Mouse (Mus musculus) embryonic facial prominence, embryonic 11.5 days (tissue): ENCODE measurements around the gene Rnf114. TPM values are rescaled to one million over a fixed set of nuclear protein-coding genes. Genes with fewer than 3 reads are reported as not detected.
A peak's percentile ranks its signal among the peaks of the same experiment; 100 is the strongest.

ENCODE experiments used
- ATAC-seq: fragments of 200-750 bp; cut with Nextera tagmentation; replicated peaks from 2 replicates; pipeline ENCODE4 v1.8.0; 2017; ENCODE audit warnings: low read depth; ENCODE audit not compliant: insufficient number of reproducible peaks, low FRiP score, low TSS enrichment
- DNase-seq: peaks from one replicate; pipeline ENCODE4 v3.0.0-alpha.2; 2015; ENCODE audit warnings: low spot score
- H3K27ac ChIP-seq: fragments of 300-500 bp; sonication (generic); replicated peaks from 2 replicates; pipeline ENCODE4 v1.5.1; 2014; ENCODE audit warnings: mild to moderate bottlenecking, low read depth, low read length, control low read depth
- H3K27me3 ChIP-seq: fragments of 300-500 bp; sonication (generic); 2 replicates; pipeline ENCODE4 v1.6.1; 2014; ENCODE audit warnings: mild to moderate bottlenecking, low read length, moderate library complexity, mixed read lengths; ENCODE audit not compliant: control insufficient read depth, insufficient read depth
- H3K36me3 ChIP-seq: fragments of 300-500 bp; sonication (generic); replicated peaks from 2 replicates; pipeline ENCODE4 v1.6.1; 2014; ENCODE audit warnings: low read depth, mild to moderate bottlenecking, low read length, moderate library complexity, mixed read lengths; ENCODE audit not compliant: control insufficient read depth, insufficient read depth
- H3K4me1 ChIP-seq: fragments of 300-500 bp; sonication (generic); 2 replicates; pipeline ENCODE4 v1.6.1; 2014; ENCODE audit warnings: low read length, mixed read lengths; ENCODE audit not compliant: control insufficient read depth, insufficient read depth
- H3K4me2 ChIP-seq: fragments of 300-500 bp; sonication (generic); 2 replicates; pipeline ENCODE4 v1.6.1; 2014; ENCODE audit warnings: low read depth, mild to moderate bottlenecking, control low read depth, low read length, moderate library complexity
- H3K4me3 ChIP-seq: fragments of 300-500 bp; sonication (generic); 2 replicates; pipeline ENCODE4 v1.5.1; 2014; ENCODE audit warnings: low read depth, low read length, control low read depth
- H3K9ac ChIP-seq: fragments of 300-500 bp; sonication (generic); replicated peaks from 2 replicates; pipeline ENCODE4 v1.6.1; 2014; ENCODE audit warnings: mild to moderate bottlenecking, control low read depth, low read length
- H3K9me3 ChIP-seq: fragments of 300-500 bp; sonication (generic); replicated peaks from 2 replicates; pipeline ENCODE4 v1.6.1; 2016; ENCODE audit warnings: mild to moderate bottlenecking, low read length, inconsistent platforms, mixed read lengths; ENCODE audit not compliant: control insufficient read depth
- WGBS: fragments of 180-500 bp; shearing (Covaris S2); extraction: QIAGEN DNeasy Blood & Tissue Kit; methylation state at CpG from one replicate; pipeline ENCODE4 v1.1.7; 2014; 5-methylcytosine and 5-hydroxymethylcytosine counted together
- polyA plus RNA-seq: library from polyadenylated mRNA; unstranded; fragments of >200 nt; fragmentation: Nextera tagmentation; extraction: Ambion mirVana; gene quantifications from 2 replicates; pipeline ENCODE4 v1.2.1, GENCODE M21; 2014

Gene Rnf114
- polyA plus RNA-seq, 1 experiment from 2014 or later, result 113 TPM

DNA sequence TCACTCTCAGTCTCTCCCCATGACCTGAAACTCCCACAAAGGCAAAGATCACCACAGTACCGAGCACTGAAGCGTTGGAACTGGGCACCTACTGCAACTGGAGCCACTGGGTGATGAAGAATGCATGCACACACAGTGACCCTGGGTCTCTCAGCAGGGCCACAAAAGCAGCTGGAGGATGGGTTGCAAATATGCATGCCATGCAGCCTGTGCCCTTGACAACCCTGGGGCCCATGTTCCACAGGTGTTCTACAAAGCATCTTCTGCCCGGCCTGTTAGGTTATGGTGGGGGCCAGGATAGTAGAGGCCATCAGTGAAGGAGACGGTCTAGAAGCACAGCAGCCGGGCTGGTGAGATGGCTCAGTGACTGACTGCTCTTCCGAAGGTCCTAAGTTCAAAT lies 4.9 kb upstream of the Rnf114 start:
- Histone ChIP-seq H3K36me3 (peaks cover 3% of the 10 kb centered on the region), H3K27ac (no peak overlapping the region), H3K9me3 (no peaks in the 10 kb centered on the region), H3K4me3 (no peak overlapping the region), H3K4me1 (peaks cover 3% of the 10 kb centered on the region; the same call in 1 of the 2 replicates), H3K9ac (no peak overlapping the region), H3K27me3 (no peaks in the 10 kb centered on the region), H3K4me2 (no peak overlapping the region)
- 88% methylated on average over 6 of the region's 6 CpGs for WGBS
- ATAC-seq, result no peak
- no peak for DNase-seq

DNA sequence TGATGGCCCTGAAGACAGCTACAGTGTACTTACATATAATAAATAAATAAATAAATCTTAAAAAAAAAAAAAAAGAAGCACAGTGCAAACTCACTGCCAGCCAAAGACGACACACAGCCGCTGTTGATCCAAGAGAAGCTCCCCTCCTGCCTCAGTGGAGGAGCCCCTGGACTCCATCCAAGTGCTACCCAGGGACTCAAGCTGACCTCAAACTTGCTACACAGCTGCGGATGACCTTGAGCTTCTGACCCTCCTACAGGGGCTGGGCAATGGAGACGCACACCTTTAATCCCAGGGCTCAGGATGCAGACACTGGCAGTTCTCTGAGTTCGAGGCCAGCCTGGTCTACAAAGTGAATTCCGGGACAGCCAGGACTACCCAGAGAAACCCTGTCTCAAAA lies 4.5 kb upstream of the Rnf114 start:
- H3K27ac ChIP-seq, result no peak overlapping the region
- no peaks in the 10 kb centered on the region for H3K27me3 ChIP-seq
- H3K9me3 ChIP-seq, result no peaks in the 10 kb centered on the region
- peaks cover 3% of the 10 kb centered on the region; the same call in 1 of the 2 replicates for H3K4me1 ChIP-seq
- ATAC-seq, result no peak
- 90% methylated on average over 6 of the region's 6 CpGs for WGBS
- H3K9ac ChIP-seq, result no peak overlapping the region
- H3K4me3 ChIP-seq, result no peak overlapping the region
- H3K36me3 ChIP-seq, result peaks cover 3% of the 10 kb centered on the region
- H3K4me2 ChIP-seq, result no peak overlapping the region
- no peak for DNase-seq

DNA sequence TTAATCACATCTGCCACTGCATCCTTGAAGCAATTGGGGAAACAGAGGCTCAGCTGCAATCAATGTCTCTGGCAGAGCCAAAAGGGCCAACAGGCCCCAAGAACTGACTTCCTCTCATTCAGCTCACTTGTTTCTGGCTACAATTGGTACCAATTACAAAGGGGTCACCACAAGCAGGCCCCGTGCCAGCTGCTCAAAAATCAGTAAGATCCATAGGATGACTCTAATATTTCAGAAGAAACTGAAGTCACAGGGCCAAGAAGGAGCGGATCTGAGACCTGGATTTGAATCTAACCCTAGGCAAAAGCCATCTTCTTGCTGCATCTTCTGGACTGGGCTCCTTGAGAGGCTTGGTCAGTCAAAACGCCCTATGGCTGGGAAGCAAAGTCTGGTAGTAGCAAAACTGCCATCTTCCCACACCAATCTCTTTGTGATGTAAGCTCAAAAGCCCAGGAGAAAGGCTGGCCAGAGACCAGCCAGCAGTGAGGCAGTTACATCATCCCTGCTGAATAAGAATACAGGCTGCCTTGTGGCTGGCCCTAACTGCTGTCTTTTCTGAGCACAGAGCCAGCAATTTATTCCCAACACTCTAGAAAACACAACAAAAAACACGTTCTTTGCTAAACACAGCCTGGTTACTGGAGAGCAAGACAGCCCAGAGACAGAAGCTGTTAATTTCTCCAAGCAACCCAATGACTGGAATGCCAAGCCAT lies 1.5 kb upstream of the Rnf114 start:
- H3K9ac ChIP-seq, result no peak overlapping the region

DNA sequence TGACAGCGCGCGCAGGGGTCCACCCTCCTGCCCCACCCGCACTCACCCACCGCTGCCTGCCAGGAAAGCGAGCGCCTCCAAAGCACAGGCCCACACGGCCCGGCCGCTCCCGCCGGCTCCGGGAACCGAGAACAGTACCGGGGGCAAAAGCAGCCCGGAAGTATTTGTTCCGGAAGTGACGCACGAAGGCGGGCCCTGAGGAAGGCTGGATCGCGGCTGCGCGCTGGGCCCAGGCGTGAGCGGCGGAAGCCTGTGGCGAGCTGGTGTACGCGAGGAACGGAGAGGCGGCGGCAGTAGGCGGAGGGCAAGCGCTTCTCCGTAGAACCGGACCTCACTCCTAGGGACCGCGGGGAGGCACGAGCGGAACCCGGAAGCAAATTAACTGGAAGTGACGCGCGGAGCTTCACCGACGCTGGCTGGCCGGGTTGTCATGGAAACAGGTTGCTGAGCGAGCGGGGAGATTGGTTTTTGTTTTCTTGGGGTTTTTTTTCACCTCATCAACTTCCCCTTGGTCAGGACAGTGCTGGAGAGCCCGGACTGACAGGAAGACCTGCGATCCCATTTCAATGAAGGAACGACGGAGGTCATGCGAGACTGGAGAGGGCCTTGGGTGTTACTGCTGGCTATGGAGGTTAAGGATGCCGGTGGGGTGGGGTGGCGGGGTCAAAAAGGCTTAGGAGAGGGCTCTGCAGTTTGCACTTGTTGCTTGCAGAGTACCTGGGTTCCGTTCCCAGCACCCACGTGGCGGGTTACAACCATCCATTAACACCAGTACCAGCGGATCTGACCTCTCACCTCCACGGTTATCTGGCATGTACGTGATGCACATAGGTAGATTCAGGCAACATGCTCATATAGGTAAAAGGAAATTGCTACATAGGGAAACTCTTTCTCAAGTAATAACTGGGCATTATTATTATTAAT lies 530 bp downstream of the Rnf114 start, which contains the start of gene Spata2:
Gene Spata2 (minus strand): TSS at position 175 of the 924 bp plus-strand sequence.
- peak within 1 kb of the TSS; percentile 86 for H3K4me2 ChIP-seq
- H3K9me3 ChIP-seq, result no peaks in the 10 kb centered on the region
- H3K4me1 ChIP-seq, result peaks cover 3% of the 10 kb centered on the region; the same call in 1 of the 2 replicates
- DNase-seq (peak; percentile 92), ATAC-seq (peak; percentile 77)
- 1% methylated on average over 63 of the region's 63 CpGs for WGBS
- H3K4me3 ChIP-seq, result peak within 1 kb of the TSS; percentile 99
- no peaks in the 10 kb centered on the region for H3K27me3 ChIP-seq
- no peaks in the 10 kb centered on the region for H3K36me3 ChIP-seq
- H3K27ac ChIP-seq, result peak within 1 kb of the TSS; percentile 72
- H3K9ac ChIP-seq, result peak within 1 kb of the TSS; percentile 86

More for the DNA sequence above, 1.5 kb upstream of the Rnf114 start:
- ATAC-seq (no peak), DNase-seq (no peak)
- H3K27ac ChIP-seq, result no peak overlapping the region
- H3K4me1 ChIP-seq, result peaks cover 3% of the 10 kb centered on the region; the same call in 1 of the 2 replicates
- H3K36me3 ChIP-seq, result no peaks in the 10 kb centered on the region
- H3K27me3 ChIP-seq, result no peaks in the 10 kb centered on the region
- no peak overlapping the region for H3K4me2 ChIP-seq
- no peak overlapping the region; the same call in 1 of the 2 replicates for H3K4me3 ChIP-seq
- WGBS, result 73% methylated on average over 4 of the region's 4 CpGs
- H3K9me3 ChIP-seq, result no peaks in the 10 kb centered on the region

DNA sequence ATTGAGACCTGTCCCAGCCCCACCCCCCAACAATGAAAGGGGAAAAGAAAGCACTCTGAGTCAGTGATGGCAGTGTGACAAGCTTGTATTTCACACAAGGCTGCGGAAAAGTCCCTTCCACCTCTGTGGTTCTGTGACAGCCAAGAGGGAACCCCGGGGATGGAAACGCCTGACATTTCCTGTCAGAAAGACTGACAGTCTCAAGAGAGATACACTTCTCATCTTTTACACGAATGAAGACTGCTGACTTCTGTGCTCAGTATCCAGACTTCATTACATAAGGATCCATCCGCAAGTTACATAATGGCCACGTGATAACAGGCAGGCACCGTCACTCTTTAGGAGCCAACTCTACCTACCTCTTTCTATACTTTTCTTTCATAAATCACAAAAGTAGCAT lies 4.0 kb downstream of the Rnf114 start:
- H3K27ac ChIP-seq, result no peak overlapping the region
- no peaks in the 10 kb centered on the region for H3K36me3 ChIP-seq
- DNase-seq, result no peak
- 90% methylated on average over 7 of the region's 7 CpGs for WGBS
- H3K27me3 ChIP-seq, result no peaks in the 10 kb centered on the region
- no peak overlapping the region for H3K9ac ChIP-seq
- H3K4me2 ChIP-seq, result no peak overlapping the region
- H3K4me3 ChIP-seq, result no peak overlapping the region
- no peaks in the 10 kb centered on the region for H3K9me3 ChIP-seq
- no peak for ATAC-seq
- peaks cover 3% of the 10 kb centered on the region; the same call in 1 of the 2 replicates for H3K4me1 ChIP-seq

DNA sequence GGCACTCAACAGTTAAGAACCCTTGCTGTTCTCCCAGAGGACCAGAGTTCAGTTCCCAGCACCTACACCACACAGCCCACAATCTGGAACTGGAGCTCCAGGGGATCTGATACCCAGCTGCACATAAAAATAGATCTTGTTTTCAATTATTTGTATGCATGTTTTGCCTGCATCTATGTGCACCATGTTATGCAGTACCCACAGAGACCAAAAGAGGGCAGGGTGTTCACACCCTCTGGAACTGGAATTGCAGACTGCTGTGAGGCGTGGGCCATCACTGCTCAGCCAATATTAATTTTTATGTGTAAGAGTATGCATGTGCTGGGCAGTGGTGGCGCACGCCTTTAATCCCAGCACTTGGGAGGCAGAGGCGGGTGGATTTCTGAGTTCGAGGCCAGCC lies 4.8 kb downstream of the Rnf114 start:
- no peak overlapping the region for H3K4me2 ChIP-seq
- DNase-seq (peak; percentile 59), ATAC-seq (no peak)
- H3K36me3 ChIP-seq, result no peaks in the 10 kb centered on the region
- no peak overlapping the region for H3K9ac ChIP-seq
- no peak overlapping the region for H3K27ac ChIP-seq
- no peaks in the 10 kb centered on the region for H3K9me3 ChIP-seq
- H3K4me1 ChIP-seq, result no peaks in the 10 kb centered on the region
- 57% methylated on average over 4 of the region's 5 CpGs for WGBS
- no peak overlapping the region for H3K4me3 ChIP-seq
- no peaks in the 10 kb centered on the region for H3K27me3 ChIP-seq

DNA sequence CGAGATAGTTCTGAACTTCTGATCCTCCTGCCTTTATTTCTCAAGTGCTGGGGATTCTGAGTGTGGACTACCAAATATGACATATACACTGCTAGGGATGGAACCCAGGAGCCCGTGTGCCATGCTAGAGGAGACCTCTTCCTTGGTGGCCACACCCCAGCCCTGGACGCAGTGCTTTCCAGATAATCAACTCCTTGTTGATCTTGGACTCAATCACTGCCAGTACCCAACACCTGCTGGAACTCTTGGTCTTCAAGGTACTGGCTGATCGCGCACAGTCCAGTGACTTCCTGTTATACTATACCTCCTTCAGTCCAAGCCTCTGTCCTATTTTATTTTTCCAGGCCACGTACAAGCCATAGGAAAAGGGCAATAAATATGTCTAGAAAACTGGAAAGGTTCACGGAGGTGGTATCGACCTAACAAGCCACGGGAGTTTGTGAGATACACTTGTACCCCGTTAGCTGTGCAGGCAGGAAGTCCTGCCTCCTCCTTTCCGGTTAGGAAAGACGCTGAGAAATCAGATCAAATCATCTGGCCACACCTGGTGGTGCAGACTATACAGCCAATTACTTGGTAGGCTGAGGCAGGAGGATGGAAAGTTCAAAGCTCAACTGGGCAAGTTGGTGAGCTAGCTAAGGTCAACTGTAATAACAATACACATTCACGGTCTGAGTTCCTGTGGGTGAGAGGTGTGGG lies 10.3 kb downstream of the Rnf114 start:
- Histone ChIP-seq H3K9me3 (no peaks in the 10 kb centered on the region), H3K4me2 (peak overlapping the region; percentile 21), H3K27me3 (no peaks in the 10 kb centered on the region), H3K4me3 (peak overlapping the region; percentile 76), H3K9ac (no peak overlapping the region), H3K4me1 (no peaks in the 10 kb centered on the region; the same call in 1 of the 2 replicates), H3K36me3 (no peaks in the 10 kb centered on the region; the same call in 1 of the 2 replicates), H3K27ac (no peak overlapping the region)
- ATAC-seq (0 out of 2 replicates have a peak, but pooled peaks have one; percentile 1), DNase-seq (no peak)
- WGBS, result 47% methylated on average over 13 of the region's 13 CpGs
